Mouse (Mus musculus) left cerebral cortex, postnatal 4 days (tissue): Measurements from ENCODE around the gene Nap1l5. TPM values are rescaled to one million over a fixed set of nuclear protein-coding genes. Genes with fewer than 3 reads are reported as not detected.
"Not testable (repeated sequence)": the region's sequence is repeated elsewhere in the genome, so short reads cannot be mapped to it uniquely, and the experiment has no call there.

ENCODE experiments used
- DNase-seq: peaks from one replicate; pipeline ENCODE4 v3.0.0-alpha.2; 2022
- intact Hi-C: fragments of 180-260 bp; cut with DNase I; formaldehyde crosslinking; loops from one replicate; pipeline ENCODE4 v1.15.1; 2025
- total RNA-seq, 2 experiments: library from RNA; stranded (reverse); gene quantifications; 2 replicates each; pipeline ENCODE4 v1.2.3; 2021

Gene Nap1l5
- total RNA-seq, 2 experiments from 2014 or later, result 53.5 to 90.9 TPM

- no peak for DNase-seq
- intact Hi-C loops, result no loop called here
Measured at GRCm38 (mm10) chr6:58907791-58908190, 915 bp upstream of the Nap1l5 start.

GRCm38 (mm10) chr6:58907336-58907735 lies 460 bp upstream of the Nap1l5 start:
- intact Hi-C loops, result no loop called here
- DNase-seq, result no peak

GRCm38 (mm10) chr6:58904551-58904950 lies 2.3 kb downstream of the Nap1l5 start:
- intact Hi-C loops, result no loop called here
- no peak for DNase-seq

GRCm38 (mm10) chr6:58903171-58903570 lies 3.7 kb downstream of the Nap1l5 start:
- DNase-seq, result peak; percentile 68

GRCm38 (mm10) chr6:58900536-58900935 lies 6.3 kb downstream of the Nap1l5 start:
- intact Hi-C loops, result no loop called here
- no peak for DNase-seq

More at GRCm38 (mm10) chr6:58903171-58903570, 3.7 kb downstream of the Nap1l5 start:
- intact Hi-C loops, result no loop called here

- intact Hi-C loops, result no loop called here
- no peak for DNase-seq
Measured at GRCm38 (mm10) chr6:58899076-58899475, 7.8 kb downstream of the Nap1l5 start.

GRCm38 (mm10) chr6:58896648-58897047 lies 10.2 kb downstream of the Nap1l5 start:
- intact Hi-C loops, result no loop called here
- no peak for DNase-seq

- intact Hi-C loops, result no loop called here
- DNase-seq, result no peak
Measured at GRCm38 (mm10) chr6:58894994-58895393, 11.9 kb downstream of the Nap1l5 start.

GRCm38 (mm10) chr6:58893307-58893706 lies 13.6 kb downstream of the Nap1l5 start:
- intact Hi-C loops, result no loop called here
- DNase-seq, result no peak

GRCm38 (mm10) chr6:58889917-58890316 lies 17.0 kb downstream of the Nap1l5 start:
- DNase-seq, result no peak
- intact Hi-C loops, result no loop called here

GRCm38 (mm10) chr6:58882271-58882670 lies 24.6 kb downstream of the Nap1l5 start:
- intact Hi-C loops, result loop anchor here (5.0 kb wide), 1 partner anchor 300 kb away; no protein-coding TSS in a partner anchor
- DNase-seq, result no peak

GRCm38 (mm10) chr6:58881363-58881762 lies 25.5 kb downstream of the Nap1l5 start:
- intact Hi-C loops, result loop anchor here (5.0 kb wide), 1 partner anchor 301 kb away; no protein-coding TSS in a partner anchor
- DNase-seq, result no peak

GRCm38 (mm10) chr6:58880861-58881260 lies 26.0 kb downstream of the Nap1l5 start:
- DNase-seq, result no peak
- intact Hi-C loops, result loop anchor here (5.0 kb wide), 1 partner anchor 301 kb away; no protein-coding TSS in a partner anchor

- no peak for DNase-seq
- intact Hi-C loops, result loop anchor here (5.0 kb wide), 1 partner anchor 302 kb away; no protein-coding TSS in a partner anchor
Measured at GRCm38 (mm10) chr6:58879987-58880386, 26.9 kb downstream of the Nap1l5 start.

GRCm38 (mm10) chr6:58879572-58879971 lies 27.3 kb downstream of the Nap1l5 start:
- intact Hi-C loops, result no loop called here
- peak; percentile 44 for DNase-seq

- DNase-seq, intact Hi-C loops: not testable (repeated sequence)
Measured at GRCm38 (mm10) chr6:58867858-58868257, 39.0 kb downstream of the Nap1l5 start.

GRCm38 (mm10) chr6:58863631-58864235 lies 43.1 kb downstream of the Nap1l5 start:
- intact Hi-C loops, result no loop called here
- no peak for DNase-seq

GRCm38 (mm10) chr6:58862446-58862993 lies 44.4 kb downstream of the Nap1l5 start:
- intact Hi-C loops, result no loop called here
- DNase-seq, result no peak

- DNase-seq, result no peak
- intact Hi-C loops, result no loop called here
Measured at GRCm38 (mm10) chr6:58859517-58859916, 47.4 kb downstream of the Nap1l5 start.

- intact Hi-C loops, result no loop called here
- DNase-seq, result peak; percentile 75
Measured at GRCm38 (mm10) chr6:58856494-58856893, 50.4 kb downstream of the Nap1l5 start.

GRCm38 (mm10) chr6:58855676-58856367 lies 51.1 kb downstream of the Nap1l5 start:
- intact Hi-C loops, result no loop called here
- no peak for DNase-seq
